Mouse (Mus musculus) skeletal muscle tissue, adult 2 months (tissue): Measurements from ENCODE around the gene Chd3.

Experiments used
- DNase-seq: peaks from one replicate; pipeline ENCODE4 v3.0.0-alpha.2; 2012; ENCODE audit warnings: low read depth, low spot score

Chd3 gene

GRCm38 (mm10) chr11:69389531-69390399, 20.6 kb upstream of the Chd3 start:
- DNase-seq, result no peak

GRCm38 (mm10) chr11:69388680-69389079, 19.5 kb upstream of the Chd3 start:
- no peak for DNase-seq

- no peak for DNase-seq
These were observed 17.6 kb upstream of the Chd3 start for GRCm38 (mm10) chr11:69386758-69387157.

- no peak for DNase-seq
These were observed 15.8 kb upstream of the Chd3 start for GRCm38 (mm10) chr11:69384979-69385378.

- no peak for DNase-seq
These were observed 13.4 kb upstream of the Chd3 start for GRCm38 (mm10) chr11:69382478-69383105.

GRCm38 (mm10) chr11:69381356-69381755, 12.2 kb upstream of the Chd3 start:
- no peak for DNase-seq

GRCm38 (mm10) chr11:69379600-69379999, 10.4 kb upstream of the Chd3 start:
- DNase-seq, result no peak

GRCm38 (mm10) chr11:69377766-69378165, 8.6 kb upstream of the Chd3 start:
- DNase-seq, result no peak

- DNase-seq, result no peak
These were observed 6.4 kb upstream of the Chd3 start for GRCm38 (mm10) chr11:69375646-69376045.

- DNase-seq, result no peak
These were observed 4.2 kb upstream of the Chd3 start for GRCm38 (mm10) chr11:69373223-69373965.

- DNase-seq, result no peak
These were observed 3.6 kb upstream of the Chd3 start for GRCm38 (mm10) chr11:69372780-69373170.

- no peak for DNase-seq
These were observed 3.0 kb upstream of the Chd3 start for GRCm38 (mm10) chr11:69372056-69372779.

GRCm38 (mm10) chr11:69371601-69372000, 2.4 kb upstream of the Chd3 start:
- DNase-seq, result no peak

- DNase-seq, result no peak
These were observed 1.6 kb upstream of the Chd3 start for GRCm38 (mm10) chr11:69370817-69371215.

GRCm38 (mm10) chr11:69369990-69370816, 997 bp upstream of the Chd3 start:
- DNase-seq, result no peak

GRCm38 (mm10) chr11:69368356-69369214, 621 bp downstream of the Chd3 start:
- no peak for DNase-seq

- no peak for DNase-seq
These were observed 1.4 kb downstream of the Chd3 start for GRCm38 (mm10) chr11:69367616-69368355.

- no peak for DNase-seq
These were observed 2.2 kb downstream of the Chd3 start for GRCm38 (mm10) chr11:69366855-69367615.
